Mouse (Mus musculus): ENCODE measurements at regions not wholly inside any gene's neighbourhood (a gene's known extent, or its start where the extent isn't known, plus 50 kb on each side); places are given as distances from the start of the nearest gene placed in this dataset.

- H3K4me2 ChIP-seq (ENCODE audit: low read length): no peak overlapping the region
- WGBS: 68% methylated on average over 7 of the region's 7 CpGs
- H3K9ac ChIP-seq (replicated peaks; ENCODE audit: low read depth, low read length): no peak overlapping the region
- ATAC-seq: no peak
- no peak overlapping the region for H3K4me3 ChIP-seq (replicated peaks; ENCODE audit: low read length)
- no peak overlapping the region for H3K27ac ChIP-seq (ENCODE audit: low read length)
- H3K4me1 ChIP-seq (replicated peaks; ENCODE audit: control insufficient read depth, insufficient read depth, low read length): no peaks in the 10 kb centered on the region; the same call in 1 of the 2 replicates
- no peaks in the 10 kb centered on the region for H3K27me3 ChIP-seq (replicated peaks; ENCODE audit: control insufficient read depth, insufficient read depth, low read length)
- no peaks in the 10 kb centered on the region for H3K9me3 ChIP-seq (ENCODE audit: control insufficient read depth, low read length)
- no peaks in the 10 kb centered on the region for H3K36me3 ChIP-seq (ENCODE audit: control insufficient read depth, insufficient read depth)
Measured at GRCm38 (mm10) chr1:72058045-72058703, 153.9 kb downstream of the Mreg start.

- no peaks in the 10 kb centered on the region for H3K36me3 ChIP-seq (ENCODE audit: control insufficient read depth, insufficient read depth)
- ATAC-seq: no peak
- no peaks in the 10 kb centered on the region for H3K9me3 ChIP-seq (ENCODE audit: control insufficient read depth, low read length)
- H3K9ac ChIP-seq (replicated peaks; ENCODE audit: low read depth, low read length): no peak overlapping the region
- no peak overlapping the region for H3K27ac ChIP-seq (ENCODE audit: low read length)
- WGBS: 100% methylated on average over 1 of the region's 1 CpGs
- H3K4me3 ChIP-seq (replicated peaks; ENCODE audit: low read length): no peak overlapping the region
- H3K4me2 ChIP-seq (ENCODE audit: low read length): no peak overlapping the region
- H3K27me3 ChIP-seq (replicated peaks; ENCODE audit: control insufficient read depth, insufficient read depth, low read length): no peaks in the 10 kb centered on the region
- H3K4me1 ChIP-seq (replicated peaks; ENCODE audit: control insufficient read depth, insufficient read depth, low read length): no peaks in the 10 kb centered on the region
Measured at GRCm38 (mm10) chr1:72054541-72054940, 157.6 kb downstream of the Mreg start.

- H3K9ac ChIP-seq (replicated peaks; ENCODE audit: low read depth, low read length): no peak overlapping the region
- ATAC-seq: no peak
- H3K27me3 ChIP-seq (replicated peaks; ENCODE audit: control insufficient read depth, insufficient read depth, low read length): no peaks in the 10 kb centered on the region
- no peaks in the 10 kb centered on the region for H3K36me3 ChIP-seq (ENCODE audit: control insufficient read depth, insufficient read depth)
- H3K4me3 ChIP-seq (replicated peaks; ENCODE audit: low read length): no peak overlapping the region
- H3K4me1 ChIP-seq (replicated peaks; ENCODE audit: control insufficient read depth, insufficient read depth, low read length): no peaks in the 10 kb centered on the region
- 93% methylated on average over 3 of the region's 3 CpGs for WGBS
- no peak overlapping the region for H3K4me2 ChIP-seq (ENCODE audit: low read length)
- no peaks in the 10 kb centered on the region for H3K9me3 ChIP-seq (ENCODE audit: control insufficient read depth, low read length)
- no peak overlapping the region for H3K27ac ChIP-seq (ENCODE audit: low read length)
Measured at GRCm38 (mm10) chr1:72050858-72051257, 161.2 kb downstream of the Mreg start.

- H3K4me1 ChIP-seq (replicated peaks; ENCODE audit: control insufficient read depth, insufficient read depth, low read length): no peaks in the 10 kb centered on the region
- H3K36me3 ChIP-seq (ENCODE audit: control insufficient read depth, insufficient read depth): no peaks in the 10 kb centered on the region
- no peak overlapping the region for H3K4me2 ChIP-seq (ENCODE audit: low read length)
- no peak overlapping the region for H3K27ac ChIP-seq (ENCODE audit: low read length)
- no peak overlapping the region for H3K9ac ChIP-seq (replicated peaks; ENCODE audit: low read depth, low read length)
- H3K9me3 ChIP-seq (ENCODE audit: control insufficient read depth, low read length): no peaks in the 10 kb centered on the region
- ATAC-seq: no peak
- 51% methylated on average over 2 of the region's 2 CpGs for WGBS
- no peaks in the 10 kb centered on the region for H3K27me3 ChIP-seq (replicated peaks; ENCODE audit: control insufficient read depth, insufficient read depth, low read length)
- H3K4me3 ChIP-seq (replicated peaks; ENCODE audit: low read length): no peak overlapping the region
Measured at GRCm38 (mm10) chr1:72046072-72046471, 166.0 kb downstream of the Mreg start.

GRCm38 (mm10) chr1:72038518-72038917 is 173.6 kb downstream of the Mreg start:
- WGBS: 41% methylated on average over 9 of the region's 9 CpGs
- peak overlapping the region; percentile 21; the same call in 1 of the 2 replicates for H3K4me2 ChIP-seq (ENCODE audit: low read length)

GRCm38 (mm10) chr1:72036600-72036999 is 175.5 kb downstream of the Mreg start:
- Histone ChIP-seq H3K4me1 (replicated peaks; ENCODE audit: control insufficient read depth, insufficient read depth, low read length) (peaks cover 7% of the 10 kb centered on the region), H3K4me2 (ENCODE audit: low read length) (no peak overlapping the region), H3K27me3 (replicated peaks; ENCODE audit: control insufficient read depth, insufficient read depth, low read length) (no peaks in the 10 kb centered on the region), H3K9ac (replicated peaks; ENCODE audit: low read depth, low read length) (no peak overlapping the region), H3K9me3 (ENCODE audit: control insufficient read depth, low read length) (no peaks in the 10 kb centered on the region), H3K4me3 (replicated peaks; ENCODE audit: low read length) (no peak overlapping the region), H3K36me3 (ENCODE audit: control insufficient read depth, insufficient read depth) (no peaks in the 10 kb centered on the region), H3K27ac (ENCODE audit: low read length) (no peak overlapping the region)
- 70% methylated on average over 5 of the region's 5 CpGs for WGBS
- no peak for ATAC-seq

More at GRCm38 (mm10) chr1:72038518-72038917, 173.6 kb downstream of the Mreg start:
- ATAC-seq: no peak
- no peak overlapping the region for H3K4me3 ChIP-seq (replicated peaks; ENCODE audit: low read length)
- peaks cover 7% of the 10 kb centered on the region for H3K4me1 ChIP-seq (replicated peaks; ENCODE audit: control insufficient read depth, insufficient read depth, low read length)
- H3K9me3 ChIP-seq (ENCODE audit: control insufficient read depth, low read length): no peaks in the 10 kb centered on the region
- no peak overlapping the region for H3K27ac ChIP-seq (ENCODE audit: low read length)
- H3K9ac ChIP-seq (replicated peaks; ENCODE audit: low read depth, low read length): no peak overlapping the region
- no peaks in the 10 kb centered on the region for H3K36me3 ChIP-seq (ENCODE audit: control insufficient read depth, insufficient read depth)
- H3K27me3 ChIP-seq (replicated peaks; ENCODE audit: control insufficient read depth, insufficient read depth, low read length): no peaks in the 10 kb centered on the region

GRCm38 (mm10) chr1:72036141-72036540 is 176.0 kb downstream of the Mreg start:
- 37% methylated on average over 5 of the region's 5 CpGs for WGBS
- ATAC-seq: no peak
- Histone ChIP-seq H3K4me1 (replicated peaks; ENCODE audit: control insufficient read depth, insufficient read depth, low read length) (peaks cover 7% of the 10 kb centered on the region), H3K36me3 (ENCODE audit: control insufficient read depth, insufficient read depth) (no peaks in the 10 kb centered on the region), H3K4me3 (replicated peaks; ENCODE audit: low read length) (no peak overlapping the region), H3K4me2 (ENCODE audit: low read length) (no peak overlapping the region), H3K9ac (replicated peaks; ENCODE audit: low read depth, low read length) (no peak overlapping the region), H3K9me3 (ENCODE audit: control insufficient read depth, low read length) (no peaks in the 10 kb centered on the region), H3K27ac (ENCODE audit: low read length) (no peak overlapping the region), H3K27me3 (replicated peaks; ENCODE audit: control insufficient read depth, insufficient read depth, low read length) (no peaks in the 10 kb centered on the region)

- H3K36me3 ChIP-seq (ENCODE audit: control insufficient read depth, insufficient read depth): no peaks in the 10 kb centered on the region
- peaks cover 7% of the 10 kb centered on the region for H3K4me1 ChIP-seq (replicated peaks; ENCODE audit: control insufficient read depth, insufficient read depth, low read length)
- no peak for ATAC-seq
- H3K27ac ChIP-seq (ENCODE audit: low read length): no peak overlapping the region
- no peak overlapping the region for H3K4me2 ChIP-seq (ENCODE audit: low read length)
- no peak overlapping the region for H3K4me3 ChIP-seq (replicated peaks; ENCODE audit: low read length)
- no peaks in the 10 kb centered on the region for H3K9me3 ChIP-seq (ENCODE audit: control insufficient read depth, low read length)
- 88% methylated on average over 2 of the region's 2 CpGs for WGBS
- no peak overlapping the region for H3K9ac ChIP-seq (replicated peaks; ENCODE audit: low read depth, low read length)
- H3K27me3 ChIP-seq (replicated peaks; ENCODE audit: control insufficient read depth, insufficient read depth, low read length): no peaks in the 10 kb centered on the region
Measured at GRCm38 (mm10) chr1:72033941-72034340, 178.2 kb downstream of the Mreg start.

- H3K27ac ChIP-seq (ENCODE audit: low read length): no peak overlapping the region
- no peaks in the 10 kb centered on the region for H3K27me3 ChIP-seq (replicated peaks; ENCODE audit: control insufficient read depth, insufficient read depth, low read length)
- no peaks in the 10 kb centered on the region for H3K9me3 ChIP-seq (ENCODE audit: control insufficient read depth, low read length)
- no peak overlapping the region for H3K4me3 ChIP-seq (replicated peaks; ENCODE audit: low read length)
- H3K4me1 ChIP-seq (replicated peaks; ENCODE audit: control insufficient read depth, insufficient read depth, low read length): peaks cover 4% of the 10 kb centered on the region
- H3K4me2 ChIP-seq (ENCODE audit: low read length): no peak overlapping the region
- no peak for ATAC-seq
- 60% methylated on average over 4 of the region's 4 CpGs for WGBS
- no peak overlapping the region for H3K9ac ChIP-seq (replicated peaks; ENCODE audit: low read depth, low read length)
- no peaks in the 10 kb centered on the region for H3K36me3 ChIP-seq (ENCODE audit: control insufficient read depth, insufficient read depth)
Measured at GRCm38 (mm10) chr1:72032214-72032613, 179.9 kb downstream of the Mreg start.

Measured in forebrain, embryonic 16.5 days (tissue).